Mouse (Mus musculus) kidney, embryonic 16.5 days (tissue): Measurements from ENCODE around the gene Mmp9. TPM values are rescaled to one million over a fixed set of nuclear protein-coding genes. Genes with fewer than 3 reads are reported as not detected.

Source experiments
- ATAC-seq: fragments of 200-750 bp; cut with Nextera tagmentation; 2 replicates; pipeline ENCODE4 v1.8.0; 2017; ENCODE audit warnings: moderate TSS enrichment; ENCODE audit not compliant: low FRiP score, low TSS enrichment
- H3K27ac ChIP-seq: fragments of 300-500 bp; sonication (generic); 2 replicates; pipeline ENCODE4 v1.5.1; 2014; ENCODE audit warnings: low read length
- H3K27me3 ChIP-seq: fragments of 300-500 bp; sonication (generic); 2 replicates; pipeline ENCODE4 v1.6.1; 2014; ENCODE audit warnings: low read length, control low read depth, mixed read lengths; ENCODE audit not compliant: insufficient read depth
- H3K36me3 ChIP-seq: fragments of 300-500 bp; sonication (generic); 2 replicates; pipeline ENCODE4 v1.6.1; 2014; ENCODE audit warnings: low read length, control low read depth, mixed read lengths; ENCODE audit not compliant: insufficient read depth
- H3K4me1 ChIP-seq: fragments of 300-500 bp; sonication (generic); 2 replicates; pipeline ENCODE4 v1.6.1; 2014; ENCODE audit warnings: low read length, control low read depth, mixed read lengths; ENCODE audit not compliant: insufficient read depth
- H3K4me2 ChIP-seq: fragments of 300-500 bp; sonication (generic); replicated peaks from 2 replicates; pipeline ENCODE4 v1.6.1; 2014; ENCODE audit warnings: low read depth, low read length
- H3K4me3 ChIP-seq: fragments of 300-500 bp; sonication (generic); 2 replicates; pipeline ENCODE4 v1.5.1; 2014; ENCODE audit warnings: mild to moderate bottlenecking, low read length
- H3K9ac ChIP-seq: fragments of 300-500 bp; sonication (generic); replicated peaks from 2 replicates; pipeline ENCODE4 v1.6.1; 2014; ENCODE audit warnings: low read length
- H3K9me3 ChIP-seq: fragments of 300-500 bp; sonication (generic); 2 replicates; pipeline ENCODE4 v1.6.1; 2016; ENCODE audit warnings: low read length, control low read depth
- WGBS: fragments of 180-500 bp; shearing (Covaris S2); extraction: QIAGEN DNeasy Blood & Tissue Kit; methylation state at CpG from one replicate; pipeline ENCODE4 v1.1.7; 2014; 5-methylcytosine and 5-hydroxymethylcytosine counted together
- polyA plus RNA-seq: library from polyadenylated mRNA; unstranded; fragments of >200 nt; fragmentation: Nextera tagmentation; extraction: Ambion mirVana; gene quantifications from 2 replicates; pipeline ENCODE4 v1.2.1, GENCODE M21; 2015

The Mmp9 gene
- polyA plus RNA-seq, 1 experiment from 2014 or later = 3.2 TPM

DNA sequence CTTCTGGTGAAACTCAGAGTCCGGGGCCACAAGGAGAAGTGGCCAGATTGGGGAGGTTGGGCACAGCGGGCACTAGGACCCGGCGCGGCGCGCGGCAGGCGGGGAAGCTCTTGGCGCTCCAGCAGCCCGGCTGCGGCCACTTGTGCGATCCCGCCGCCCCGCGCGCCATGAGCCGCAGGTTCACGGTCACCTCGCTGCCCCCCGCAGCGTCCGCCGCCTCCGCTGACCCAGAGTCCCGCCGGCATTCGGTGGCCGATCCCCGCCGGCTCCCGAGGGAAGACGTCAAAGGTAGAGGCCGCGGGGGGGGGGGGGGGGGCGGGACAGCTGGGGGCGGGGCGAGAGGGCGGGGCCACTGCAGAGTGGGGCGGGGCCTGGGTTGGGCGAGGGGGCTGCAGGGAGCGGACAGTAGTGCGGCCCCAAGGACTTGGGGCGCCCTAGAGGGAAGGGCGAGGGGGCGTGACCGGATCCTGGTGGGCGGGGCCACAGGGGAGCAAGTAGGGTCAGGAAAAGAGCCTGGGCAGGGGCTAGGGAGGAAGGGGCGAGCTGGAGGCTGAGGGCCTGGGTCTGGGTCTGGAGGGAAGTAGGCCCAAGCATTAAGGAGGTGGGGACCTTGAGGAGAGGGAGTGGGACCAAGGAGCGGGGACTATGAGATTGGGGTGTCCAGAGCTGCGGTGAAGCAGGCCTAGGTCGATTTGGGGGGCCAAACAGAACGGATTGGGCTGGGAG, 20.3 kb downstream of the Mmp9 start, which contains the start of gene Slc12a5:
Gene Slc12a5 (plus strand): TSS at position 87 of the 726 bp plus-strand sequence.
- H3K27me3 ChIP-seq = peaks cover under 1% of the 10 kb centered on the region; the same call in 1 of the 2 replicates
- H3K4me2 ChIP-seq = peak within 1 kb of the TSS; percentile 73
- peak within 1 kb of the TSS; percentile 67 for H3K9ac ChIP-seq
- no peaks in the 10 kb centered on the region for H3K36me3 ChIP-seq
- H3K9me3 ChIP-seq = no peaks in the 10 kb centered on the region
- peaks cover 14% of the 10 kb centered on the region for H3K4me1 ChIP-seq
- ATAC-seq = peak; percentile 76
- H3K27ac ChIP-seq = no peak within 1 kb of the TSS
- under 1% methylated on average over 35 of the region's 54 CpGs for WGBS
- peak within 1 kb of the TSS; percentile 62 for H3K4me3 ChIP-seq

GRCm38 (mm10) chr2:164961506-164962182, 21.1 kb downstream of the Mmp9 start:
- peak overlapping the region; percentile 62 for H3K4me3 ChIP-seq
- peak; percentile 10; the same call in 1 of the 2 replicates for ATAC-seq

GRCm38 (mm10) chr2:164962183-164962580, 21.6 kb downstream of the Mmp9 start:
- Histone ChIP-seq H3K4me3 (no peak overlapping the region), H3K4me2 (no peak overlapping the region), H3K9me3 (no peaks in the 10 kb centered on the region), H3K27ac (no peak overlapping the region), H3K27me3 (peaks cover 11% of the 10 kb centered on the region), H3K4me1 (peaks cover 14% of the 10 kb centered on the region), H3K9ac (no peak overlapping the region), H3K36me3 (no peaks in the 10 kb centered on the region)
- ATAC-seq = no peak
- WGBS = 51% methylated on average over 7 of the region's 7 CpGs

More at GRCm38 (mm10) chr2:164961506-164962182, 21.1 kb downstream of the Mmp9 start:
- Histone ChIP-seq H3K27me3 (peaks cover 6% of the 10 kb centered on the region), H3K9me3 (no peaks in the 10 kb centered on the region), H3K36me3 (no peaks in the 10 kb centered on the region), H3K4me1 (peaks cover 14% of the 10 kb centered on the region), H3K4me2 (peak overlapping the region; percentile 73), H3K27ac (no peak overlapping the region), H3K9ac (no peak overlapping the region)
- WGBS = 10% methylated on average over 17 of the region's 17 CpGs

- Histone ChIP-seq H3K9ac (no peak overlapping the region), H3K36me3 (no peaks in the 10 kb centered on the region), H3K4me3 (no peak overlapping the region), H3K27ac (no peak overlapping the region), H3K9me3 (no peaks in the 10 kb centered on the region), H3K4me1 (peaks cover 22% of the 10 kb centered on the region), H3K4me2 (no peak overlapping the region), H3K27me3 (peaks cover 33% of the 10 kb centered on the region)
- WGBS = 49% methylated on average over 9 of the region's 9 CpGs
- ATAC-seq = no peak
Observed at GRCm38 (mm10) chr2:164964242-164964894, 23.8 kb downstream of the Mmp9 start.

DNA sequence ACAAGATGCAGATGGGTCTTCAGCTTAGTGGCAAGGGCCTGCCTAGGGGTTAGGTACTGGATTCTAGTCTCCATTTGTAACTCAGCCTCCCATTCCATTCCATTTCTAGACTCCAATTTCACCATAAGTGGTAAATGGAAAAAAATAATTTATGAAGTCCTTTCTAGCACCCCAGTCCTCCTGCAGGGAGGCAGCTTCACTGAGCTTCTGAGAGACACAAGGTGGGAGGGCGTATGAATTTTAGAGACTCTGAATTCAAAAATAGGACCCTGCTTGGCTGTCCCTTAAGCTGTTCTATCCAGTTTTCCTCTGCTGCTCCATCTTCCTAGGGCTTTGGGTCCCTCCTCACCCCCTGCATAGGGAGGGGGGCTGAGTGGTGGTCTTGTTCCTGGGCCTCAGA, 24.4 kb downstream of the Mmp9 start:
- Histone ChIP-seq H3K4me2 (no peak overlapping the region), H3K9me3 (no peaks in the 10 kb centered on the region), H3K27me3 (peaks cover 39% of the 10 kb centered on the region), H3K4me3 (no peak overlapping the region), H3K27ac (no peak overlapping the region), H3K9ac (no peak overlapping the region), H3K36me3 (no peaks in the 10 kb centered on the region), H3K4me1 (peaks cover 22% of the 10 kb centered on the region)
- WGBS = 94% methylated on average over 1 of the region's 1 CpGs
- no peak for ATAC-seq

GRCm38 (mm10) chr2:164966381-164966780, 25.8 kb downstream of the Mmp9 start:
- WGBS = 16% methylated on average over 8 of the region's 8 CpGs
- peaks cover 53% of the 10 kb centered on the region for H3K27me3 ChIP-seq
- no peaks in the 10 kb centered on the region for H3K9me3 ChIP-seq
- H3K9ac ChIP-seq = no peak overlapping the region
- no peak overlapping the region for H3K4me3 ChIP-seq
- ATAC-seq = no peak
- peaks cover 16% of the 10 kb centered on the region for H3K4me1 ChIP-seq
- H3K4me2 ChIP-seq = no peak overlapping the region
- H3K27ac ChIP-seq = no peak overlapping the region
- no peaks in the 10 kb centered on the region for H3K36me3 ChIP-seq

- no peak for ATAC-seq
- Histone ChIP-seq H3K9me3 (no peaks in the 10 kb centered on the region), H3K4me2 (no peak overlapping the region), H3K27ac (no peak overlapping the region), H3K27me3 (peaks cover 61% of the 10 kb centered on the region), H3K36me3 (no peaks in the 10 kb centered on the region), H3K9ac (no peak overlapping the region), H3K4me1 (peaks cover 12% of the 10 kb centered on the region), H3K4me3 (no peak overlapping the region)
- 19% methylated on average over 6 of the region's 6 CpGs for WGBS
Observed at GRCm38 (mm10) chr2:164967193-164967592, 26.6 kb downstream of the Mmp9 start.

- H3K4me2 ChIP-seq = peak overlapping the region; percentile 61
- no peak overlapping the region for H3K27ac ChIP-seq
- H3K36me3 ChIP-seq = no peaks in the 10 kb centered on the region
- WGBS = under 1% methylated on average over 64 of the region's 65 CpGs
- peaks cover 12% of the 10 kb centered on the region for H3K4me1 ChIP-seq
- H3K9me3 ChIP-seq = no peaks in the 10 kb centered on the region
- peak; percentile 12; the same call in 1 of the 2 replicates for ATAC-seq
- H3K27me3 ChIP-seq = peaks cover 68% of the 10 kb centered on the region
- H3K4me3 ChIP-seq = peak overlapping the region; percentile 40
- H3K9ac ChIP-seq = no peak overlapping the region
Observed at GRCm38 (mm10) chr2:164967761-164968440, 27.3 kb downstream of the Mmp9 start.

DNA sequence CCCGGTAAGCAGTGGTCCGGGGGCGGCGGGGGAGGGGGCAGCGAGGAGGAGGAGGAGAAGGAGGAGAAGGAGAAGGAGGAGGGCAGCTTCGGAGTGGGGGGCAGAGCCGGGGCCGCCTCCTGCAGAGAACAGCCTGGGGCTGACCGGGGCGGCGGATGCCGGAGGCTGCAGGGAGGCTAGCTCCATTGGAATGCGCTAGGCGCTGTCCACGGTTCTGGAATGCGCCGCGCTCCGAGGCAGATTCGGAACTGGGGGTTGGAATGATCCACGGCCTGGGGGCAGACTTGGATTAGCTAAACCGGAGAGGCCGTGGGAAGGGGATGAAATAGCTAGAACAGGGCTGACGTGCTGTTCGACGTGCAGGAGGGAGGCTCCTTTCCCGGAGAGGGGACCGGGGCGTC, 27.9 kb downstream of the Mmp9 start:
- peak overlapping the region; percentile 40 for H3K4me3 ChIP-seq
- peak overlapping the region; percentile 61 for H3K4me2 ChIP-seq
- H3K9me3 ChIP-seq = no peaks in the 10 kb centered on the region
- no peak overlapping the region for H3K9ac ChIP-seq
- ATAC-seq = peak; percentile 77
- under 1% methylated on average over 25 of the region's 29 CpGs for WGBS
- H3K27me3 ChIP-seq = peaks cover 72% of the 10 kb centered on the region
- H3K27ac ChIP-seq = no peak overlapping the region
- H3K4me1 ChIP-seq = peaks cover 12% of the 10 kb centered on the region
- no peaks in the 10 kb centered on the region for H3K36me3 ChIP-seq
